Mouse (Mus musculus) heart, adult 9 months (tissue): ENCODE data around the gene Cxcr2.

Source experiments
- DNase-seq, 2 experiments: peaks; one replicate each; pipeline ENCODE4 v3.0.0; 2022; ENCODE audit warnings: low spot score in 2 of 2

Gene Cxcr2

GRCm38 (mm10) chr1:74153461-74154184 lies at the start of gene Cxcr2:
TSS of gene Cxcr2 (plus strand) at chr1:74153989.
- DNase-seq, result no peak

- peak; percentile 62 to 76 for DNase-seq
Observed at GRCm38 (mm10) chr1:74105660-74106059, 48.1 kb upstream of the Cxcr2 start.

- DNase-seq, result no peak
Observed at GRCm38 (mm10) chr1:74106214-74106613, 47.6 kb upstream of the Cxcr2 start.

- DNase-seq, result no peak
Observed at GRCm38 (mm10) chr1:74107931-74108618, 45.7 kb upstream of the Cxcr2 start.

- no peak for DNase-seq
Observed at GRCm38 (mm10) chr1:74109670-74110069, 44.1 kb upstream of the Cxcr2 start.

GRCm38 (mm10) chr1:74110932-74111695 lies 42.7 kb upstream of the Cxcr2 start:
- DNase-seq, result no peak

- no peak for DNase-seq
Observed at GRCm38 (mm10) chr1:74111696-74112030, 42.1 kb upstream of the Cxcr2 start.

- peak in 1 of 2 experiments; percentile 49 for DNase-seq
Observed at GRCm38 (mm10) chr1:74113071-74113470, 40.7 kb upstream of the Cxcr2 start.

GRCm38 (mm10) chr1:74117876-74118275 lies 35.9 kb upstream of the Cxcr2 start:
- no peak for DNase-seq

GRCm38 (mm10) chr1:74119115-74119514 lies 34.7 kb upstream of the Cxcr2 start:
- DNase-seq, result peak; percentile 56 to 65

GRCm38 (mm10) chr1:74121138-74121537 lies 32.7 kb upstream of the Cxcr2 start:
- no peak for DNase-seq

- peak in 1 of 2 experiments; percentile 55 for DNase-seq
Observed at GRCm38 (mm10) chr1:74121821-74122576, 31.8 kb upstream of the Cxcr2 start.

GRCm38 (mm10) chr1:74123215-74123614 lies 30.6 kb upstream of the Cxcr2 start:
- DNase-seq, result no peak

GRCm38 (mm10) chr1:74124021-74124981 lies 29.5 kb upstream of the Cxcr2 start, which contains the start of gene Tns1:
TSS of gene Tns1 (minus strand) at chr1:74124449.
- peak in 1 of 2 experiments; percentile 30 for DNase-seq

GRCm38 (mm10) chr1:74124991-74125552 lies 28.7 kb upstream of the Cxcr2 start, which contains the start of gene Rufy4:
TSS of gene Rufy4 (plus strand) at chr1:74125541.
- peak; percentile 64 to 72 for DNase-seq

- no peak for DNase-seq
Observed at GRCm38 (mm10) chr1:74130883-74131659, 22.7 kb upstream of the Cxcr2 start.

GRCm38 (mm10) chr1:74132011-74132410 lies 21.8 kb upstream of the Cxcr2 start:
- no peak for DNase-seq

GRCm38 (mm10) chr1:74133954-74134353 lies 19.8 kb upstream of the Cxcr2 start:
- DNase-seq, result peak in 1 of 2 experiments; percentile 48

GRCm38 (mm10) chr1:74135326-74135950 lies 18.4 kb upstream of the Cxcr2 start:
- DNase-seq, result no peak
